Mouse (Mus musculus) limb, embryonic 11.5 days (tissue): ENCODE data around the gene Traf6. TPM values are rescaled to one million over a fixed set of nuclear protein-coding genes. Genes with fewer than 3 reads are reported as not detected.
A peak's percentile ranks its signal among the peaks of the same experiment; 100 is the strongest.

Source experiments
- ATAC-seq: fragments of 200-750 bp; cut with Nextera tagmentation; 2 replicates; pipeline ENCODE4 v1.8.0; 2017; ENCODE audit warnings: low read depth; ENCODE audit not compliant: insufficient number of reproducible peaks, low FRiP score, low TSS enrichment
- DNase-seq: peaks from one replicate; pipeline ENCODE4 v3.0.0-alpha.2; 2015; ENCODE audit warnings: low spot score
- H3K27ac ChIP-seq: fragments of 300-500 bp; sonication (generic); replicated peaks from 2 replicates; pipeline ENCODE4 v1.5.1; 2014; ENCODE audit warnings: low read depth, mild to moderate bottlenecking, low read length
- H3K27me3 ChIP-seq: fragments of 300-500 bp; sonication (generic); 2 replicates; pipeline ENCODE4 v1.6.1; 2014; ENCODE audit warnings: mild to moderate bottlenecking, low read length, mixed read lengths; ENCODE audit not compliant: control insufficient read depth, insufficient read depth
- H3K36me3 ChIP-seq: fragments of 300-500 bp; sonication (generic); 2 replicates; pipeline ENCODE4 v1.6.1; 2014; ENCODE audit warnings: mild to moderate bottlenecking, low read length, moderate library complexity, mixed read lengths; ENCODE audit not compliant: control insufficient read depth, insufficient read depth
- H3K4me1 ChIP-seq: fragments of 300-500 bp; sonication (generic); 2 replicates; pipeline ENCODE4 v1.6.1; 2014; ENCODE audit warnings: low read length, mixed read lengths; ENCODE audit not compliant: control insufficient read depth, insufficient read depth
- H3K4me2 ChIP-seq: fragments of 300-500 bp; sonication (generic); 2 replicates; pipeline ENCODE4 v1.6.1; 2014; ENCODE audit warnings: low read depth, mild to moderate bottlenecking, moderate library complexity; ENCODE audit not compliant: severe bottlenecking
- H3K4me3 ChIP-seq: fragments of 300-500 bp; sonication (generic); 2 replicates; pipeline ENCODE4 v1.5.1; 2014; ENCODE audit warnings: low read depth, low read length
- H3K9ac ChIP-seq: fragments of 300-500 bp; sonication (generic); 2 replicates; pipeline ENCODE4 v1.6.1; 2014; ENCODE audit warnings: mild to moderate bottlenecking, low read length
- H3K9me3 ChIP-seq: fragments of 300-500 bp; sonication (generic); 2 replicates; pipeline ENCODE4 v1.6.1; 2016; ENCODE audit warnings: low read length; ENCODE audit not compliant: control insufficient read depth
- WGBS: fragments of 180-500 bp; shearing (Covaris S2); extraction: QIAGEN DNeasy Blood & Tissue Kit; methylation state at CpG from one replicate; pipeline ENCODE4 v1.1.7; 2014; 5-methylcytosine and 5-hydroxymethylcytosine counted together
- polyA plus RNA-seq: library from polyadenylated mRNA; unstranded; fragments of >200 nt; fragmentation: Nextera tagmentation; extraction: Ambion mirVana; gene quantifications from 2 replicates; pipeline ENCODE4 v1.2.1, GENCODE M21; 2014

Traf6 gene
- polyA plus RNA-seq, 1 experiment from 2014 or later = 18.5 TPM

DNA sequence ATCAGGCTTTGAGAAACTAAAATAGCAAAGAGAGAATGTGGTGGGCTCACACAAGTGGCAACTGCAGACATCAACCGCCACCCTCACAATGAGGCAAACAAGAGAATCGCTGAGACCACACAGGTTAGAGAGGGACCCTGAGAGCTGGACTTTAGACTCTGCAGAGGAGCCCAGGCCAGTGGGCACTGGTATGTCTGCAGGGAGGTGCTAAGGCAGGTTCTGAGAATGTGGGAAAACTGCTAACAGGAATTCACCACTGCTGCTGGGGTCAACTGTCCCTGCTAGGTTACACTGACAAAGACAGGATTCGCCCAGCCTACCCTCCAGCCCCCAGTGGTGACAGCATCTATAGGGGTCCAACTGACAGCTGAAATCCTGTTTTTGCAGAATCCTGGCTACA, 33.4 kb downstream of the Traf6 start:
- Histone ChIP-seq H3K9me3 (no peaks in the 10 kb centered on the region), H3K4me3 (no peak overlapping the region), H3K9ac (no peak overlapping the region), H3K36me3 (no peaks in the 10 kb centered on the region), H3K4me2 (no peak overlapping the region), H3K27ac (no peak overlapping the region), H3K4me1 (no peaks in the 10 kb centered on the region; the same call in 1 of the 2 replicates), H3K27me3 (no peaks in the 10 kb centered on the region)
- ATAC-seq (no peak), DNase-seq (no peak)
- WGBS = 89% methylated on average over 3 of the region's 3 CpGs

DNA sequence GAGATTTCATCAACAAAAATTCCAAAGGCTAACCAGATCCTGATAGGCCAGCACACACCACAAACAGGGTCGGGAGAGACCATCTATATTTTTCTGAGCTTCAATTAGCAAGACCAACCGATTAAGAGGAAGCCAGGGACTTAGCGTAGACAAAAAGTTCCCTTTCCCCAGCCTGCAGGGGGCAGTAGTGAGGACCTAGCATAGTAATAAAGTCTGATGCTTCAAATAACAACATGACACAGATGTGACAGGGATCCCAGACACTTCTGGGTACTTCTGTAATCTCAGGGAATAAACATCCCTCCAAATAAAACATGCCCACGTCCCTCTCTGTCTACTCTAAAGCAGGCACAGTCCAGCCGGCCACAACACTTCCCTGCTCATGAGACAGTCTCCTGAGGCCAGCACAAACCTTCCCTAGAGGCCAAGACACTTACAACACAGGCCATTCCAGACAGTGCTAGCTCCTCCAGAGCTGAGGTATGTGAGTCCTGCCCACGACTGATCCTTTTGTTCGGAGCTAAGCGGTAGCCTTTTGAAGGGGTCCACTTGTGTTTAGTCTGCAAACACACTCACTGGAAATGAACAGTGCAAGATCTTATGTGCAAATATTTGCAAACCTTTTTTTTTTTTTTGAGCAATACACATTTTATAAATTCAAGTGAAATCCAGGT, 37.6 kb downstream of the Traf6 start:
- Histone ChIP-seq H3K36me3 (no peaks in the 10 kb centered on the region), H3K4me3 (no peak overlapping the region), H3K4me2 (no peak overlapping the region), H3K9me3 (no peaks in the 10 kb centered on the region), H3K27me3 (no peaks in the 10 kb centered on the region), H3K27ac (no peak overlapping the region), H3K9ac (no peak overlapping the region), H3K4me1 (no peaks in the 10 kb centered on the region)
- WGBS = 86% methylated on average over 8 of the region's 8 CpGs
- ATAC-seq (no peak), DNase-seq (peak; percentile 48)

DNA sequence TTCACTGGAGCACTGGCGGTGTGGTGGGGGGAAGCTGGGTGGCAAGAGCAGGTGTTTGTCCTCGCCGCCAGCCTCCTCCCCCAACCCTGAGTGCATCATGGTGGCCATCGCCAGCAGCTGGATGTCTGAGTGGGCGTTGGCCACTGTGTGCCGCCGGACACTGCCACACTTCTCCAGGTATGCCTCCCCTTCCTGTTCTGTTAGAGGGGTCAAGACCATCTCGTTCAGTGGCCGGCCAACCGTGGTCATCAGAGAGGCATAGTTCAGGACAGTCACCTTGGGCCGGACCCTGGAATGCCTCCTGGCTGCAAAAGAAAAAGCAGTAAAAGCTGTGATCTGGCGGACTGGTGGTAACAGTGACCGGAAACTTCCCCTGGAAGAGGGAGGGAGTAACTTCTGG, 38.9 kb downstream of the Traf6 start:
- Histone ChIP-seq H3K36me3 (no peaks in the 10 kb centered on the region), H3K9me3 (no peaks in the 10 kb centered on the region), H3K27me3 (no peaks in the 10 kb centered on the region), H3K4me3 (no peak overlapping the region), H3K4me2 (no peak overlapping the region), H3K27ac (no peak overlapping the region), H3K9ac (no peak overlapping the region), H3K4me1 (no peaks in the 10 kb centered on the region)
- DNase-seq = no peak
- ATAC-seq = no peak
- 96% methylated on average over 13 of the region's 13 CpGs for WGBS

DNA sequence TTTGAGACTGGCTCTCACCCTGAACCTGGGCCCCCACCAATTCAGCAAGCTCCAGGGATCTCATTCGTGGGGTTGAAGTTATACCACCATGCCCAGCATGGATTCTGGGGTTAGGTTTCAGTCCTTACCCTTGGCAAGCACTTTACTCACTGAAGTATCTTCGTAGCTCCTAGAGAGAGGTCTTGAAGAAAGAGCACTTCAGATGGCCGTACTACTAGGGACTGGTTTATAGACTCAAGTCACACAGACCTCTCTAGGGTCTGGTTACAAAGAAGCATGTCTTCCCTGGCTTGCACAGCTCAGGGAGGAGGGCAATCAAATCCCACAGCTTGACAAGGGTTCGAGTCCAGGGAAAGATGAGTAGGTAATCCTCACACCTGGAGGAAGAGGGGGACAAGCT, 43.6 kb downstream of the Traf6 start:
- Histone ChIP-seq H3K4me3 (no peak overlapping the region), H3K9ac (no peak overlapping the region), H3K27me3 (no peaks in the 10 kb centered on the region), H3K4me1 (0 out of 2 replicates have a peak, but pooled peaks cover 2% of the 10 kb centered on the region), H3K36me3 (no peaks in the 10 kb centered on the region), H3K4me2 (no peak overlapping the region), H3K27ac (no peak overlapping the region), H3K9me3 (no peaks in the 10 kb centered on the region)
- WGBS = 90% methylated on average over 4 of the region's 4 CpGs
- ATAC-seq = no peak
- DNase-seq = no peak

DNA sequence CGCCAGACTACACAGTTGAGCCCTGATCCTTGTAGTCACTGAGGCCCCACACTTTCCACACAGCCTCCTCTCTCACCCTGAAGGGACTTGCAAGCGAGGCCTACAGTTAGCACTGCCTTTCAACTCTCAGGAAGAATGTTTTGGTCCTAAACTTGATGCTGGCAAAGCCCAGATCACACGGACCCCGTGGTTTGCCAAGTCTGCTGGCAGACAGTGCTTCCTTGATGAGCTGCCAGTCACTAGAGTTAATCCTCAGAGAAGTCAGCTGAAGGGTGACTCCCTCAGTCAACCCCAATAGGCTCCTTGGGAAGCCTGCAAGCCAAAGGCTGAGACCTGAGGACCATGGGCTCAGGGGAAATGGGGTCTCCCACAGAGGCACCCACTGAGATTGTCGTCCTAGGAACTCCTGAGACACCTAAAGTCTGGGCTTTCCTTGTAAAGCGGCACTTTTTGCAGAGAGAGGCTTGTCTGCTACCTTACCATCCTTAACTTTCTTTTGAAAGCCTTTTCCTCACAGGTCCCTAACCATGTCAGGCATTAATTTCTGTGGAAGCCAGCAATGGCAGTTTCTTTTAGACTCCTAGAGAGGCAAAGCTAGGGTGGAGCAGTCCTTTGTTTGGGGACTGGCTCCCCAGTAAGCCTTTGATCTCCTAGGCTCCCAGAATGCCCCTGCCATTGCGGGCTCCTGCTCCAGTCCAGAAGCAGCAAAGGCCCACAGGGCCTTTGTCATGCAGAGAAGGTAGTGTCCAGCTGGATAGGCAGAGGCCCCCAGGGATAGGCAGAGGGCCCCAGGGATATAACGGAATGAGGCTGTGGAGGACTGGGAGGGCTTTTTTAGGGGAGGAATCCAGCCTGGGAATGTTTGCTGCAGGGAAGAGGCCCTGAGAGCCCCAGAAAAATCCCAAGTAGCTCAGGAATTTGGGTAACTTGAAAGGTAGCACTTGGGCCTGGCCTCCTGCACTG, 44.4 kb downstream of the Traf6 start:
- H3K27ac ChIP-seq = 0 out of 2 replicates have a peak overlapping the region, but pooled peaks have one; percentile 51
- H3K4me2 ChIP-seq = no peak overlapping the region
- no peaks in the 10 kb centered on the region for H3K27me3 ChIP-seq
- WGBS = 49% methylated on average over 8 of the region's 8 CpGs
- no peaks in the 10 kb centered on the region for H3K9me3 ChIP-seq
- DNase-seq = peak; percentile 29
- H3K36me3 ChIP-seq = no peaks in the 10 kb centered on the region
- no peak overlapping the region for H3K4me3 ChIP-seq
- H3K4me1 ChIP-seq = 0 out of 2 replicates have a peak, but pooled peaks cover 2% of the 10 kb centered on the region
- no peak overlapping the region for H3K9ac ChIP-seq
- ATAC-seq = no peak

DNA sequence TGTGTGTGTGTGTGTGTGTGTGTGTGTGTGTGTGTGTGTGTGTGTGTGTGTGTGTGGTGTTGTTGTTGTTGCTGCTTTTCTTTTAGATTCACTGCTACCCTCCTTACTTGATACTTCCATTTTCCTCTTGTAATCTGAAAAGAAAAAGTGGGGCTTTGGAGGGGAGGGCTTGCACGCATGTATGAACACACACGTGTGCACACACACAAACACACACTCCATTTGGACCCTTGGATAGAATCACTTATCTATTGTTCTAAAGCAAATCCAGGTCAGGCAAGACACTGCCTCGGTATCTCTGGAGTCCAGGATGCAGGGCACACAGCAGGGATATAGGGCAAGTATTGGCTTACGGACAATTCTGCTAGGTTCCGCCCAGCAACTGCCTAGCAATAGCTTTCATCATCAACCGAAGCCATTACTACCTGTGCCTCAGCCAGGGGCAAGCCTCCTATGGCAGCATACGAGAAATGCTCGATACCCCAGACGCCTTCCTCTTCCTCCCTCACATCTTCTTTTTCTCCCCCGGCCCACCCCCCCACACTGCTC, 45.2 kb downstream of the Traf6 start:
- Histone ChIP-seq H3K9ac (no peak overlapping the region), H3K9me3 (no peaks in the 10 kb centered on the region), H3K27me3 (no peaks in the 10 kb centered on the region), H3K4me1 (0 out of 2 replicates have a peak, but pooled peaks cover 2% of the 10 kb centered on the region), H3K4me2 (no peak overlapping the region), H3K4me3 (no peak overlapping the region), H3K27ac (no peak overlapping the region), H3K36me3 (no peaks in the 10 kb centered on the region)
- no peak for DNase-seq
- WGBS = 79% methylated on average over 10 of the region's 10 CpGs
- no peak for ATAC-seq

DNA sequence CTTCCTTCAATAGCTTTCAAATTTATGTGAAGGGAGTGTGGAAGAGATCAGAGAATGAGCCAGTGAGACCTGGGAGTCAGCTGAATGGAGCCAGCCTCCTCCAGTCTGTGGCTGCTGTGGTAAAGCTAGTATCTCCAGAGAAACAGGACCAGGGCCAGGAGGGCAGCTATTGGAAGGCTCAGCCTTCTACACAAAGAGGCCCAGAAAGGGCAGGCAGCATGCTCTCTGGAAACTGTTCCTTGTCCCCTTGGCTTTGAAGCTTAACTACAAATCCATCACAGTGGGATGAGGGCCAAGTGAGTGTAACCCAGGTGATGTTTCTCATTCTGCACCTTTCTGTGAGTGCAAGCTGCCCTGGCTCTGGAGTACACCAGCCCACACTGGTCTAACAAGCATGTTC, 49.6 kb downstream of the Traf6 start:
- H3K27me3 ChIP-seq = no peaks in the 10 kb centered on the region
- H3K9ac ChIP-seq = no peak overlapping the region
- ATAC-seq (no peak), DNase-seq (no peak)
- H3K4me3 ChIP-seq = no peak overlapping the region
- no peaks in the 10 kb centered on the region for H3K36me3 ChIP-seq
- H3K27ac ChIP-seq = no peak overlapping the region
- H3K9me3 ChIP-seq = no peaks in the 10 kb centered on the region
- no peak overlapping the region for H3K4me2 ChIP-seq
- 0 out of 2 replicates have a peak, but pooled peaks cover 2% of the 10 kb centered on the region for H3K4me1 ChIP-seq

DNA sequence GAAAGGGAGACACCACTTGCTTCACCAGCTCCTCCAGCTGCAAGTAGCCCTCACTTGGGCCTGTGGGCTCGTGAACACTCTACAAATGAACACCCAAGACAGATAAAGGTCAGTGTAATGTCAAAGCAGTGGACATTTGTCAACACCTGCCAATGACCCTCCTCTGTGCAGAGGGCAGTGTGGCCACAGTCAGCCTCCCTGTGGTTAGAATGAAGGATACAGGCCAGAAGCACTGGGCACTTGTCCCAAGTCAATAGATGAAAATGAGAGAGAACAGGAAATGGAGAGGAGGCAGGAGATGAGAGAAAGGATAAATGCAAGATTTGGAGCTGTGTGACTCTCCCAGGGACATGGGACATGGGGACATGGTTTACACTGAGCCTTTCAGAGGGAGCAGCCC, 51.2 kb downstream of the Traf6 start:
- Histone ChIP-seq H3K4me3 (no peak overlapping the region), H3K27ac (no peak overlapping the region), H3K4me1 (no peaks in the 10 kb centered on the region), H3K36me3 (no peaks in the 10 kb centered on the region), H3K27me3 (no peaks in the 10 kb centered on the region), H3K4me2 (no peak overlapping the region), H3K9ac (no peak overlapping the region), H3K9me3 (no peaks in the 10 kb centered on the region)
- no peak for DNase-seq
- ATAC-seq = no peak
- WGBS = 62% methylated on average over 1 of the region's 1 CpGs
